Mouse (Mus musculus) cerebellum, postnatal 25 days (tissue): ENCODE data around the gene Dexi.

Experiments
- DNase-seq, 2 experiments: peaks; one replicate each; pipeline ENCODE4 v3.0.0; 2021; ENCODE audit warnings: mixed read lengths in 2 of 2

Dexi gene

GRCm38 (mm10) chr16:10542698-10543365 is at the start of gene Dexi:
Gene Dexi (minus strand): TSS chr16:10543054.
- peak; percentile 96 to 97 for DNase-seq

- no peak for DNase-seq
Observed at GRCm38 (mm10) chr16:10586546-10586945, 43.7 kb upstream of the Dexi start.

GRCm38 (mm10) chr16:10585165-10585564 is 42.3 kb upstream of the Dexi start:
- peak; percentile 21 to 46 for DNase-seq

GRCm38 (mm10) chr16:10581234-10581898 is 38.5 kb upstream of the Dexi start:
- DNase-seq, result no peak

GRCm38 (mm10) chr16:10578376-10578775 is 35.5 kb upstream of the Dexi start:
- no peak for DNase-seq

- DNase-seq, result no peak
Observed at GRCm38 (mm10) chr16:10577548-10577947, 34.7 kb upstream of the Dexi start.

GRCm38 (mm10) chr16:10575915-10576314 is 33.1 kb upstream of the Dexi start:
- DNase-seq, result no peak

- no peak for DNase-seq
Observed at GRCm38 (mm10) chr16:10574936-10575335, 32.1 kb upstream of the Dexi start.

- DNase-seq, result peak in 1 of 2 experiments; percentile 32
Observed at GRCm38 (mm10) chr16:10571820-10572219, 29.0 kb upstream of the Dexi start.

GRCm38 (mm10) chr16:10570708-10571107 is 27.9 kb upstream of the Dexi start:
- DNase-seq, result peak; percentile 75 to 87

GRCm38 (mm10) chr16:10569809-10570395 is 27.0 kb upstream of the Dexi start:
- no peak for DNase-seq

GRCm38 (mm10) chr16:10567153-10567552 is 24.3 kb upstream of the Dexi start:
- DNase-seq, result no peak

GRCm38 (mm10) chr16:10565278-10565885 is 22.5 kb upstream of the Dexi start:
- DNase-seq, result peak; percentile 80 to 85

GRCm38 (mm10) chr16:10559991-10560390 is 17.1 kb upstream of the Dexi start:
- DNase-seq, result no peak

- no peak for DNase-seq
Observed at GRCm38 (mm10) chr16:10553858-10554257, 11.0 kb upstream of the Dexi start.

- DNase-seq, result no peak
Observed at GRCm38 (mm10) chr16:10551592-10551991, 8.7 kb upstream of the Dexi start.

GRCm38 (mm10) chr16:10549600-10549999 is 6.7 kb upstream of the Dexi start:
- DNase-seq, result no peak

- no peak for DNase-seq
Observed at GRCm38 (mm10) chr16:10548938-10549337, 6.1 kb upstream of the Dexi start.

GRCm38 (mm10) chr16:10546865-10547264 is 4.0 kb upstream of the Dexi start:
- no peak for DNase-seq

GRCm38 (mm10) chr16:10544995-10545622 is 2.3 kb upstream of the Dexi start, which contains the start of gene Clec16a:
Gene Clec16a (plus strand): TSS chr16:10545339.
- peak; percentile 96 to 97 for DNase-seq

- DNase-seq, result peak; percentile 47 to 53
Observed at GRCm38 (mm10) chr16:10542266-10542665, 588 bp downstream of the Dexi start.

- DNase-seq, result peak; percentile 48 to 54
Observed at GRCm38 (mm10) chr16:10541598-10541930, 1.3 kb downstream of the Dexi start.
